7 mouse cellular contexts compared by ENCODE assay signal in the genomic region with DNA sequence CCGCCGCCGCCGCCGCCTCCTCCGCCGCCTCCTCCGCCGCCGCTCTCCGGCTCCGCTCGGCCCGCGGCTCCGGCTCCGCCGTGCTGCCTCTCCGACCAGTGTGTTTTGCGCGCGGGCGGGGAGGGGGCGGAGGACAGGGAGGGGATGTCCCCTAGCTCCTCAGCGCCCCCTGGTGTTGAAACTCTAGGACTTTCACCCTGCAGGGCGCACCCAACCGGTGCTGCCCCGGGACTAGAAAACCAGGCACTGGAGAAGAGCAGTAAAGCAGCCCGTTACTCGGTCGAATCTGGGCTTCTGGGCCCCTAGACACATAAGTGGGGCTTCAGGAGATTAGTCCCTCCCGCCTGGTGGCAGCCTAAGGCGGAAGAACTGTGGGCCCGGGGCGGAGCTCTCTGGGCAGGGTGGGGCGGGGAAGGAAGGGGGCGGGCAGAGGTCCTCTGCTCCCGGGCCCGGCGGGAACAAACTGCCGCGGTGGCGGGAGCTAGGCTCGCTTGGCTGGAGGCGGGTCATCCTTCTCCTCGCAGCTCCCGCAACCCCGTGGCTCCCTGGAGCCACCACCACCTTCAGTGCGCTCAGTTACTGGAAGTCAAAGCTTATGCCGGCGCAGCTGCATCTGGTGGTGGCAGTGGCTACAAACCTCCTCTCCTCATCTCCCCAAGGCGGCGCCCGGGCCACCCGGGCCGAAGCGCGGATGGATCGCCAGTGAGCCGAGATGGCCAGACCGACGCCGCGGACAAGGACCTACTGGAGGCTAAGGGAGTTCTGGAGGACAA. TPM values are rescaled to one million over a fixed set of nuclear protein-coding genes. Genes with fewer than 3 reads are reported as not detected.
A peak's percentile ranks its signal among the peaks of the same experiment; 100 is the strongest.
DNase-seq lines count a peak whose midpoint lies in the region; ATAC-seq and TF ChIP-seq lines count a peak whose summit lies in the region.

Gene Foxd2 (minus strand): TSS at position 45 of the 773 bp plus-strand sequence.

- TF ChIP-seq POLR2A in small intestine, adult 2 months (IDR thresholded peaks at IDR 0.05; ENCODE audit: low read depth, low read length), result peak; percentile 16; the same call in 1 of the 2 replicates

- H3K9ac ChIP-seq in hindbrain, embryonic 13.5 days, result peak within 1 kb of the TSS; percentile 55

- peaks cover 26% of the 10 kb centered on the region for H3K4me1 ChIP-seq in hindbrain, embryonic 13.5 days (replicated peaks)
- peaks cover 46% of the 10 kb centered on the region for H3K4me1 ChIP-seq in midbrain, embryonic 10.5 days
- H3K4me1 ChIP-seq in small intestine, adult 2 months (ENCODE audit: control insufficient read depth, insufficient read depth, insufficient read length, low read length), result peaks cover 8% of the 10 kb centered on the region

- peak; percentile 76 for ATAC-seq in hindbrain, embryonic 13.5 days (ENCODE audit: low FRiP score)

- H3K4me3 ChIP-seq in hindbrain, embryonic 13.5 days, result peak within 1 kb of the TSS; percentile 41
- peak within 1 kb of the TSS; percentile 62 for H3K4me3 ChIP-seq in midbrain, embryonic 10.5 days
- peak within 1 kb of the TSS; percentile 89 for H3K4me3 ChIP-seq in small intestine, adult 2 months (ENCODE audit: low read depth, low read length)

- H3K4me2 ChIP-seq in hindbrain, embryonic 13.5 days, result peak within 1 kb of the TSS; percentile 59

- no peaks in the 10 kb centered on the region for H3K36me3 ChIP-seq in hindbrain, embryonic 13.5 days
- H3K36me3 ChIP-seq in midbrain, embryonic 10.5 days, result no peaks in the 10 kb centered on the region
- no peaks in the 10 kb centered on the region for H3K36me3 ChIP-seq in small intestine, adult 2 months (ENCODE audit: control insufficient read depth, insufficient read depth, low read length)

- H3K9me3 ChIP-seq in hindbrain, embryonic 13.5 days, result no peaks in the 10 kb centered on the region
- H3K9me3 ChIP-seq in midbrain, embryonic 10.5 days (replicated peaks), result no peaks in the 10 kb centered on the region

- peak; percentile 84 for DNase-seq in WW6 (ENCODE audit: low read depth, low spot score)
- DNase-seq in cerebellum, adult 9-11 months, result peak; percentile 30
- DNase-seq in frontal cortex, postnatal 10 days (ENCODE audit: low spot score in 2 of 2), result peak; percentile 32 to 67
- peak; percentile 93 for DNase-seq in left cerebral cortex, postnatal 4 days
- peak; percentile 95 for DNase-seq in midbrain, embryonic 10.5 days (ENCODE audit: low spot score)

- peak; percentile 99 for TF ChIP-seq CTCF in small intestine, adult 2 months (IDR thresholded peaks at IDR 0.05; ENCODE audit: extremely low read depth, insufficient read length, insufficient replicate concordance, low read depth, low read length)

- WGBS in hindbrain, embryonic 13.5 days, result 0% methylated on average over 62 of the region's 64 CpGs
- under 1% methylated on average over 64 of the region's 64 CpGs for WGBS in midbrain, embryonic 10.5 days
- under 1% methylated on average over 63 of the region's 64 CpGs for WGBS in small intestine, adult 2 months

- H3K27ac ChIP-seq in hindbrain, embryonic 13.5 days, result no peak within 1 kb of the TSS
- peak within 1 kb of the TSS; percentile 79 for H3K27ac ChIP-seq in midbrain, embryonic 10.5 days (replicated peaks)
- peak within 1 kb of the TSS; percentile 82 for H3K27ac ChIP-seq in small intestine, adult 2 months (ENCODE audit: insufficient read depth, low read depth, low read length)

- intact Hi-C loops in left cerebral cortex, postnatal 4 days (cut with DNase I), result no loop called here

- H3K27me3 ChIP-seq in hindbrain, embryonic 13.5 days, result peaks cover 99% of the 10 kb centered on the region
- H3K27me3 ChIP-seq in midbrain, embryonic 10.5 days (ENCODE audit: low read depth, poor library complexity, severe bottlenecking), result peaks cover 100% of the 10 kb centered on the region
- H3K27me3 ChIP-seq in small intestine, adult 2 months (ENCODE audit: control insufficient read depth, insufficient read depth, low read length), result peaks cover 70% of the 10 kb centered on the region

RNA-seq across cellular contexts. Expression of gene Foxd2, which starts in this region (rescaled TPM):
- polyA plus RNA-seq in hindbrain, embryonic 13.5 days (2015; fragmentation: Nextera tagmentation; extraction: Ambion mirVana), result 0.21 and 0.28 TPM in 2 replicates
- 1 to 10 TPM in 1 of 2 experiments, under 1 TPM in 1; 0.76 to 1.2 TPM for total RNA-seq in left cerebral cortex, postnatal 4 days (2021)
- polyA plus RNA-seq in midbrain, embryonic 10.5 days (2016; fragmentation: Nextera tagmentation; extraction: Ambion mirVana), result 2.1 and 3.3 TPM in 2 replicates
- polyA plus RNA-seq in small intestine, adult 2 months (2012; rRNA removed), result 0.06 and 0.16 TPM in 2 replicates

Comparison
In these comparisons a context has a peak if more than half of its experiments do, and no peak if none do; other contexts are left out.
1. Peak in ATAC-seq, H3K4me3 ChIP-seq, H3K9ac ChIP-seq and H3K4me2 ChIP-seq in hindbrain, embryonic 13.5 days; RNA of the gene not detected or under 1 TPM.
2. DNase-seq: peak in every context shown above with its lines; median percentile 95 in midbrain, embryonic 10.5 days; 93 in left cerebral cortex, postnatal 4 days; 84 in WW6; 50 in frontal cortex, postnatal 10 days; 30 in cerebellum, adult 9-11 months.